Mouse (Mus musculus) spleen, adult 2 months (tissue): ENCODE measurements around the gene Hpse. TPM values are rescaled to one million over a fixed set of nuclear protein-coding genes. Genes with fewer than 3 reads are reported as not detected.
A peak's percentile ranks its signal among the peaks of the same experiment; 100 is the strongest.

Source experiments
- DNase-seq, 2 experiments: peaks; one replicate each; pipeline versions ENCODE4 v3.0.0 to v3.0.0-alpha.2; 2012 to 2021; ENCODE audit warnings: low spot score in 2 of 2, low read depth in 1 of 2
- H3K27ac ChIP-seq: fragments of 200-500 bp; 2 replicates; pipeline ENCODE4 v1.5.1; 2012; ENCODE audit warnings: low read length, inconsistent platforms; ENCODE audit not compliant: insufficient read depth
- H3K27me3 ChIP-seq: fragments of 200-500 bp; 2 replicates; pipeline ENCODE4 v1.6.1; 2012; ENCODE audit warnings: mild to moderate bottlenecking, moderate library complexity, low read length, inconsistent platforms; ENCODE audit not compliant: control insufficient read depth, insufficient read depth
- H3K36me3 ChIP-seq: fragments of 200-500 bp; 2 replicates; pipeline ENCODE4 v1.6.1; 2012; ENCODE audit warnings: mild to moderate bottlenecking, low read length, inconsistent platforms; ENCODE audit not compliant: control insufficient read depth, insufficient read depth
- H3K4me1 ChIP-seq: fragments of 200-500 bp; 2 replicates; pipeline ENCODE4 v1.6.1; 2011; ENCODE audit warnings: inconsistent platforms; ENCODE audit not compliant: control insufficient read depth, insufficient read depth, insufficient read length
- H3K4me3 ChIP-seq: fragments of 200-500 bp; 2 replicates; pipeline ENCODE4 v1.5.1; 2011; ENCODE audit warnings: mild to moderate bottlenecking, inconsistent platforms; ENCODE audit not compliant: insufficient read depth, insufficient read length; ENCODE audit errors: extremely low read depth
- CTCF ChIP-seq: fragments of 200-500 bp; IDR thresholded peaks from 2 replicates; pipeline ENCODE4 v1.5.1; 2011; ENCODE audit warnings: mild to moderate bottlenecking, inconsistent platforms; ENCODE audit not compliant: insufficient read depth, insufficient read length, insufficient replicate concordance; ENCODE audit errors: extremely low read depth
- POLR2A ChIP-seq: fragments of 200-500 bp; IDR thresholded peaks from 2 replicates; pipeline ENCODE4 v1.6.1; 2011; ENCODE audit warnings: low read depth, low read length, inconsistent platforms
- WGBS: fragments of 180-500 bp; shearing (Covaris S2); methylation state at CpG from one replicate; pipeline ENCODE4 v1.1.7; 2018; 5-methylcytosine and 5-hydroxymethylcytosine counted together
- polyA plus RNA-seq: library from polyadenylated mRNA; depleted of rRNA; stranded (reverse); fragments of >200 nt; gene quantifications from 2 replicates; pipeline ENCODE4 v1.2.3, GENCODE M21; 2012

The Hpse gene
- polyA plus RNA-seq, 1 experiment, result 7.3 TPM

DNA sequence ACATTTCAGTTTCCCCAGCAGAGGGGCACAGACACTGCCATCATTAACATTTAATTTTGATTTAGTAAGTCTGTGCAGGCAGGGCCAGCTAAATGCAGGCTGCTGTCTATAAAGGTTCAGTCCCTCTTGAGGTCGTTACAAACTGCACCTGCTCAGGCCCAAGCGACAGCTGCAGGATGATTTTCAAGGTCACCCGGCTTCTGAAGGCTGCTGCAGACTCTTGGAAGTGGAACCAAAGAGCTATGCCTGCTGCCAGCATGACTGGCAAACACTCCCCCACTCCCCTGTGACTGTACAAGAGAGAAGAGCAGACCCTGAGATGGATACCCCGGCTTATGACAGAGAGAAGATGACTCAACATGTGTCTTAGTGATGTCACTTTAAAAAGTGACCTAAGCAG, 32.1 kb upstream of the Hpse start:
- H3K27ac ChIP-seq, result no peak overlapping the region
- no peak for TF ChIP-seq POLR2A
- TF ChIP-seq CTCF, result no peak
- no peaks in the 10 kb centered on the region for H3K27me3 ChIP-seq
- WGBS, result 26% methylated on average over 4 of the region's 4 CpGs
- no peak overlapping the region for H3K4me3 ChIP-seq
- DNase-seq, result no peak
- H3K36me3 ChIP-seq, result no peaks in the 10 kb centered on the region
- H3K4me1 ChIP-seq, result peaks cover 13% of the 10 kb centered on the region; the same call in 1 of the 2 replicates

DNA sequence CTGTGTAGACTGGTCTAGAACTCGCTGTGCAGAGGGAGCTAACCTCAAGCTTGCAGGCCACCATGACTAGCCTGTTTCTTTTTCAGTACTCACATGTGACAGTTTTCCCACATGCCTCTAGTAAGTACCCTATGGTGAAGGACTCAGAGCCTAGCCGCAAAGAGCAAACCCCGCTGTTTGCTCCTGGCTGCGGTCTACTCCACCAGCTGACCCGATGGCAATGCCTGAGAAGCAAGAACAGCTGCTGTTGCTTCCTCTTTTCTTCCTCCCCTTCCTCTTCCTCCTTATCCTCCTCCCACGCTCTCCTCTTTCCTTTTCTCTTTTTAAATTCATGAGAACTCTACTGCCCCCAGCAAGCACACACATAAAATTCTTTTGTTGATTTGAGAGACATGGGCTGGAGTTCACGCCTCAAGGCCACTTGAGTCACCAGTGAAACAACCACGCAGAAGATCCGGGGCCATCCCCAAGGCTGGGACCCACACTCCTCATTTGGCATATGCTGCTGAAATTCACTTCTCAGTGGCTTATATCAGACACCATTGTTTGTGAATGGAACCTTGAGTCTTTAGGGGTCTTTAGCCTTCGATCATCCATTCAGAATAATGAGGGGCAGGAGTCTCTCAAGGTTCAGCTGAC, 31.2 kb upstream of the Hpse start:
- Histone ChIP-seq H3K4me1 (peaks cover 13% of the 10 kb centered on the region; the same call in 1 of the 2 replicates), H3K27ac (no peak overlapping the region), H3K27me3 (no peaks in the 10 kb centered on the region), H3K4me3 (no peak overlapping the region), H3K36me3 (no peaks in the 10 kb centered on the region)
- 13% methylated on average over 10 of the region's 10 CpGs for WGBS
- peak; percentile 28 to 32 for DNase-seq
- TF ChIP-seq CTCF, result no peak

DNA sequence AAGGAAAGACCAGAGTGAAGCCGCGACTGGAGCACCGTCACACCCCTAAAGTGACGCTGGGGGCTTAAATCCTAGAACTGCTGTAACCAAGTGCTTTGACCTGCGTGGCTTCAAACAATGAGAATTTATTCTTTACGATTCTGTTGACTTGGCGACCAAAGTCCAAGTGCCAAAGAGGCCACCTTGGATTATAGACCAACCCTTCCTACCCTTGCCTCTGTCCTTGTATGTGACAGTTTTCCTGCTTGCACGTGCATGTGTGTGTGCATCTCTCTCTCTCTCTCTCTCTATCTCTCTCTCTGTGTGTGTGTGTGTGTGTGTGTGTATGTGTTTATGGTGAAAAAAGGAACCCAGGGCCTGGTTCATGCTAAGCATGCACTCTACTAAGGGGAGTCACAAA, 19.3 kb upstream of the Hpse start:
- TF ChIP-seq CTCF (no peak), POLR2A (no peak)

DNA sequence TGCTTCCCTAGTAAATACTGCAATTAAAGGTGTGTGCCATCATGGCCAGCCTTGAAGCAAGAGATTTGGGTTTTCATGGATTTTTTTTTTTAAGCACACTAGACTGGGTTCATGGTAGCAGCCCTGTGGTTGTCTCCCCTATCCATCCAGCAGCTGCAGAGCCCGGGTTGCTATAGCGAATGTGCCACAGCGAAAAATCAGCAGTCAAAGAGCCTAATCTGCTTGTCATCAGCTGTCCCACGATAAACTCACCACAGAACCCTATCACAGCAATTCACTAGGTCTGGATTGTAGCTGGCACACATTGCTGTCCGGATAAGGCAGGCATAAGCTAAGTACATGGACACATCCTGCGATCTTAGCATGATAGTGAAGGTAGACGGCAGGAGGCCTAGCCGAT, 17.4 kb upstream of the Hpse start:
- no peaks in the 10 kb centered on the region for H3K27me3 ChIP-seq
- TF ChIP-seq CTCF (no peak), POLR2A (no peak)
- no peak overlapping the region for H3K4me3 ChIP-seq
- no peaks in the 10 kb centered on the region for H3K4me1 ChIP-seq
- 67% methylated on average over 8 of the region's 8 CpGs for WGBS
- no peak for DNase-seq
- H3K36me3 ChIP-seq, result no peaks in the 10 kb centered on the region
- no peak overlapping the region for H3K27ac ChIP-seq

More for the DNA sequence above, 19.3 kb upstream of the Hpse start:
- H3K4me3 ChIP-seq, result no peak overlapping the region
- 92% methylated on average over 8 of the region's 8 CpGs for WGBS
- H3K27ac ChIP-seq, result no peak overlapping the region
- no peaks in the 10 kb centered on the region for H3K27me3 ChIP-seq
- no peak for DNase-seq
- H3K4me1 ChIP-seq, result no peaks in the 10 kb centered on the region
- no peaks in the 10 kb centered on the region for H3K36me3 ChIP-seq

DNA sequence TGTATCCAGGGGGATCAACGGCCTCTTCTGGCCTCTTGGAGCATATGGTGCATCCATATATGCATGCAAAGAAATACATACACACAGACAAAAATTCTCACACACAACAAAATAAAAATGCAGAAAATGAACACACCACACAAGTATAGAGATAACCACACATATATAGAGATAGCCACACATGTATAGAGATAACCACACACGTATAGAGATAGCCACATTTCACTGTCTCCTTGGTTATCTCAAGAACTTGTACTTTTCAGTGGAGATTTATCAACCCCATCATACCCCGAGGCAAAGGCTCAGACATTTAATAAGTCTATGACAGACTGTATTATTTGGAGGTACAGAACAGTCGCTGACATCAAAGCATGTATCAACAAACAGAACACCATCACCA, 15.0 kb upstream of the Hpse start:
- Histone ChIP-seq H3K4me1 (no peaks in the 10 kb centered on the region), H3K27ac (no peak overlapping the region), H3K4me3 (no peak overlapping the region), H3K36me3 (no peaks in the 10 kb centered on the region), H3K27me3 (no peaks in the 10 kb centered on the region)
- DNase-seq, result no peak
- WGBS, result 81% methylated on average over 4 of the region's 4 CpGs
- TF ChIP-seq CTCF, result no peak
- no peak for TF ChIP-seq POLR2A

DNA sequence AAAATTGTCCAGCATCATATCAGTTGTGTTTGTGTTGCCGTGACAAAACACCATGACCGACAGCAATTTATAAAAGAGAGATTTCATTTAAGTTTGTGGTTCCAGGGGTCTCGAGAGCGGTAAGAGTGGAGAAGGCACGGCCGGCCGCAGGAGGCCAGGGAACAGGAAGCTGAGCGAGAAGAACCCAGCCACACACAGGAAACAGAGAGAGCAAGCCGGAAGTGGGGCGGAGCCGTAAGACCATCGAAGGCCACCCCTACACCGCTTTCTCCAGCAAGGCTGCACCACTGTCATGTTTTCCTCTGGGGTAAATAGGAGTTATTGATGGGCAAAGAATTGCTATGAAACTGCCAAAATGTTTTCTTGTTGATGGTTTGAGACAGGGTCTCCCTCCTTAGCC, 9.2 kb upstream of the Hpse start:
- peak overlapping the region; percentile 40; the same call in 1 of the 2 replicates for H3K27ac ChIP-seq
- H3K36me3 ChIP-seq, result no peaks in the 10 kb centered on the region
- WGBS, result 7% methylated on average over 13 of the region's 13 CpGs
- H3K4me1 ChIP-seq, result peaks cover 17% of the 10 kb centered on the region; the same call in 1 of the 2 replicates
- TF ChIP-seq CTCF (no peak), POLR2A (peak; percentile 63; the same call in 1 of the 2 replicates)
- H3K4me3 ChIP-seq, result peak overlapping the region; percentile 40
- no peaks in the 10 kb centered on the region for H3K27me3 ChIP-seq
- DNase-seq, result peak; percentile 55 to 72

DNA sequence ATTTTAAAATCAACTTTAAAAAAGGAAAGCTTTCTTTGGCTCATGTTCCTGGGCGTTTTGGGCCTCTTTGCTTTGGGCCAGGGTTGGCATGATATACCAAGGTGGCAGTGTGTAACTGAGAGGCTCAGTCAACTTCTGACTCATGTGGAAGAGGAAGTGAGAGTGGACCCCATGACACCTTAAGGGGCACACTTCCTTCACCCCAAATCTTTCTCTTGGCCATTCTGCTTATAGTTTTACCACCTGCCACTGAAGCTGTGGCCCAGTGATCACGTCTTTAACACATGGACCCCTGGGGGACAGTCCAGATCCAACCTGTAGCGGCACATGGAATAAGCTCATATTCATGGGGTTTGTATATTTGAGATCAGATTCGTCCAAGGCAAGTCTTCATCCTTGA, 6.5 kb upstream of the Hpse start:
- H3K36me3 ChIP-seq, result no peaks in the 10 kb centered on the region
- 41% methylated on average over 4 of the region's 4 CpGs for WGBS
- DNase-seq, result peak; percentile 30 to 67
- peak overlapping the region; percentile 75 for H3K27ac ChIP-seq
- no peaks in the 10 kb centered on the region for H3K27me3 ChIP-seq
- H3K4me1 ChIP-seq, result peaks cover 17% of the 10 kb centered on the region; the same call in 1 of the 2 replicates
- H3K4me3 ChIP-seq, result no peak overlapping the region
- TF ChIP-seq POLR2A (no peak), CTCF (no peak)
